Mouse (Mus musculus) right cerebral cortex, postnatal 10 days (tissue): ENCODE measurements around the gene Csrnp1.

Experiments used
- DNase-seq, 2 experiments: peaks; one replicate each; pipeline ENCODE4 v3.0.0; 2021; ENCODE audit warnings: low spot score in 2 of 2

Csrnp1 gene

DNA sequence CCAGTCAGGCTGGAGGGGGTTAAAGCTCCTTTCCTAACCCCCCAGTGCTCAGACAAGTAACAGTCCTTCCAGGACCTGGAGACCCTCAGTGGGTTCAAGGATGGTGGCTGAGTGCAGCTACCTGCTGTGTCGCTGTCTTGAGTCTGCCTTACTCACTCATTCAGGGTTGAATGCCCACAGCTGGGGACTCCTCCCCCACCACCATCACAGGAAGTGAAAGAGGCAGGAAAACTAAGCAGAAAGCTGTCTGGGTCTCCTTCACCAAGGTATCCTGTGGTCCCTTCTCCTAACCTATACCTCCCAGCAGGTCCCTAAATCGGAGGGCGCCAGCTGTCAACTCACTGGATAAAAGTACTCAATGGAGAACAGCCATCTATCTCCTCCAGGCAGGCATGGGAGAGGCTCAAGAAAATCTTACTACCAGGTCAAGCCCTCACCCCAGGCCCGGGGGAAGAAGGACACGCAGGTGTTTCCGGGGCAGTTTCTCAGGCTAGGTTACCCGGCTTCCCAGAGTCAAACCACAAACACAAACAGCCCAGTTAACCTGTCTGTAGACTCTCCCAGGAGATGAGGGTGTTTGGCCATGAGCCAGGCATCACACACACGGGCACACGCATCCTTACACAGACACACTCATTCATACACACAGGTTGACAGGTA is 6.2 kb downstream of the Csrnp1 start:
- DNase-seq: no peak

DNA sequence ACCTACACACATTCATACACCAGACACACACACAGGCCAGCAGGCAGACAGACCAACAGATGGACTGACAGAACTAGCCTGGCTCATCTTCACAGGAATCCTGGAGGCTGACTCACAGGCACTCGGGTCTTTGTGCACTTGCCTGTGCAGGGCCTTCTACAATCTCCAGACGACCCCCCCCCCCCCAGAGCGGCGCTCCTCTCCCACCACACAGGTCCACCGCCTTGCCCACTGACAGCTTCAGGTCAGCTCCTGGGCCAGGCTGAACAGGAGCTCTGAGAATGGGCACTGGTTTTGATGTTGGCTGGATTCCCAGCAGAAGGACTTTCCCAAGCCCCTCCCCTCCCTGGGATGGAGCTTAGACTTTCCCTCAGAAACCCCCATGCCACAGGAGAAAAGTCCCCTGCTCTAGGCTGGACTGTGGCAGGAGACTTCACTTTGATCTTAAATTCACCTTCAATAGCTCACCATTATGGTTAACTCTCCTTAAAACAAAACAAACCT is 6.8 kb downstream of the Csrnp1 start:
- peak; percentile 53 to 57 for DNase-seq

DNA sequence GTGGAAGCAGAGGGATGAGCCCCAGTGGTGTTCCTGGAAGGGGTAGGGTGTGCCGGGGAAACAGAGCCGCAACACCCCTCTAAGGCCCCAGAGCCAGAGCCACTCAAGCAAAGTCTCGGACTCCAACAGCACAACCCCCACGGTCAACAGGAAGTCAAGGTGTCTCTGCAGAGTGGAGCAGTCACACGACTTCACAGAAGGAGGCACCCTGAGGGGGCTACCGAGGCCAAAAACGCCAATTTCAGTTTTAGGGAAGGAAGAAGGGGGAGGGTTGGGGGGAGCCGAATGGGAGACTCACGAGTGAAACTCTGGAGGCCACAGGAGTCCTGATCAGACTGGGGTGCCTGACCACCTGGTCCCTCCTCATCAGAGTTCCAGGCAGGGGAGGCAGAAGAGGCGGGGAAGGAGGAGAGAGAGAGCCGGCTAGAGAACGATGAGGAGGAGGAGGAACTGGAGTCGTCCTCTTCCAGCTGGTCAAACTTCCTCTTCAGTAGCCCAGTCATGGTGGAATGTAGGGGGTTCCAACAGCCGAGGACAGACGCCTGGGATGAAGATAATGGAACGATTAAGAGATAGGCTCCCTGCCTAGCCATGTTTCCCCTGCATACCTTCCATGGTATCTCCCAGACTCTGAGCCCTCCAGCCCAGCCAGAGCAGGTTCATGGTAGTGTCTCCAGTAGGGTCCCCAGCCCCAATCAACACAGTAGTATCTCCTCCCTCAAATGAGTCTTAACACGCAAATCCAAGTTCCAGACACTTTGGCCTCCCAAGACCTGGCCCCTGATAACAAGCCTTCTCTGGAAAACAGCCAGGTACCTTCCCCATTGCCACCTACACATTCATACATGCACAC is 7.5 kb downstream of the Csrnp1 start:
- DNase-seq: no peak

DNA sequence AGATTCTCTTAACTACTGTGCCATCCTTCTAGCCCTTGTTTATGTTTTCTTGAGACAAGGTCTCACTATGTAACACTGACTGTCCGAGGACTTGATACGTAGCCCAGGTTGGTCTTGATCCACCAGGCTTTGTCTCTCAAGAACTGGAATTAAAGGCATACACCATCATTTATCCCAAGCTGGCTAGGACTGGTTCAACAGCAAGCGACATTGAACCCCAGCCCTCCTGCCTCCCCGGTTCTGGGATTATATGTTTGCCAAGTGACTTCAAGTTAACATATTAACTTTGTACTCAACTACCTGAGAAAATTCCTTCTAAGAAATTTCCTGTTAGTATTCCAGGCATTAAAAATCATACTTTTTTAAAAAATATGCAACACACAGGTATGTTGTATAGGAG is 9.2 kb downstream of the Csrnp1 start:
- DNase-seq: no peak

DNA sequence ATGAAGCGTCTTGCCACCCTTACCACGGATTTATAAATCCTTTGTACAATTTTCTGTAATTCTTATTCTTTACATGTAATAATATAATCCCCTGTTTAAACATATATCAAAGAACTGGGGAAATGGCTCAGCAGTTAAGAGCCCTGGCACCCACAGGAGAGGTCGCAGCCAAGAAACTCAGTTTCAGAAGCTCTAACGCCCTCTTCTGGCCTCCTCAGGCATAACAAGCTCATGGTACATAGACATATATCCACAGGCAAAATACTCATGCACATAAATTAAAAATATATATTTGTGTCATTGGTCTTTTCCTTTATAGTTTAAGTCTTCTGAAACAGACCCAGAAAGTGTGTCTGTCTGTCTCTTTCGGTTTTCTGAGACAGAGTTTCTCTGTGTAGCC is 9.8 kb downstream of the Csrnp1 start:
- no peak for DNase-seq

DNA sequence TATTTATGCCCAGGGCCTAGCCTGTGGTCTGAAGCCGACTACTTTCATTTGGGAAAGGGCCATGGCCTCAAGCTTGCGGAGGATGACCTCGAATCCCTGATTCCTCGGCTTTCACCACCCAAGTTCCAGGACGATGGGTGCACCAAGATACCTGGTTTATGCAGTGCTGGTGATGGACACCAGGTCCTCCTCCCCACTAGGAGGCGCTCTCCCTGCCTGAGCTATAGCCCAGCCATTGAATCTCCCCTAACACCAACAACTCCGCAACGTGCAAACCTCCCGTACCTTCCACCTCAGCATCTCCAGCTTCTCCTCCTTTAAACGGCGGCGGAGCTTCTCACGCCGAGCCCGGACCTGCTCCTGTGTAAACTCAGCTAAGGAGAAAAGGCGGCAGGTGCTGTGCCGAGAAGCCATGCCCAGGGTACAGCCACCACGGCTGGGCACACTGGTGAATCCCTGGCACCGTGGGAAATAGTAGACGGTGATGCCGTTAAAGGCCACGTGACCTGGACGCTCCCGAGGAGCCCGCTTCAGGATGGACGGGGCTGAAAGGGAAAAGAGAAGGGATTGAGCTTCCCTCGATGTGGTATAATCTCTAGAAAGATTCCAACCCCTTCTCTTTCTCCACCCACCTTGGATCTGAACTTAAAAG is 10.5 kb downstream of the Csrnp1 start:
- no peak for DNase-seq

DNA sequence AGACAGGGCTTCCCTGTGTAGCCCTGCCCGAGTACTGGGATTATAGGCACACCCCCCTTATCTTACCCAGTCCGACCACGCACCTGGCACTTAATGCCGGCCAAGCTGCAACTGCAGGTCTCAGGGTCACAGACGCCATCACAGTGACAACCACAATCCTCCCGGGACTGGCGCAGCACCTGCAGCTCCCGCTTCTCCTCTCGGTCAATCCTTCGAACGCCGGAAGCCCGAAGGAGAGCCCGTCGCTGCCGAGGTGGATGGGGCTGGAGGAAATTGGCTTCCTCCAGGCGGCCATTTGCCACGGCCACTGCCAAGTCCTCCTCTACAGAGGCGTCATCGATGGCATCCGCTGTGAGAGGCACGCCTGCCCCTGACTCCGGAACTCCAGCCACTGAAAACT is 11.2 kb downstream of the Csrnp1 start:
- DNase-seq: no peak

DNA sequence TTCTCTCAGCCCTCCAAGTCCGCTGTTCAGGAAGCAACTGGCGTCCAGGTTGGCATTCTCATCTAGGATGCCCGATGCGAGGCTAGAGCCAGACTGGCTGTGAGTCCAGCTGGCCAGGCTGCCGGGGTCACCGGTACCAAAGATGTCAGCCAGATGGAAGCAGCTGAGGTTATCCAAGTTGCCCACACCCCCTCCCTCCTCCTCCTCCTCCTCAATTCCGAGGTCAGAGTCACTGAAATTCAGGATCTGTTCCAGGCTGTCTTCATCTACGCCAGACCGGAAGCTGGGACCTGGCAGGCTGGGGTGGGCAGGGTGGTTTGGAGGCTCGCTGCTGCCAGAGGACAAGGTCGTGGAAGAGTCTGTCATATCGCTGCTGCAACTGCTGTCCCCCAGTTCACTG is 11.9 kb downstream of the Csrnp1 start:
- no peak for DNase-seq

DNA sequence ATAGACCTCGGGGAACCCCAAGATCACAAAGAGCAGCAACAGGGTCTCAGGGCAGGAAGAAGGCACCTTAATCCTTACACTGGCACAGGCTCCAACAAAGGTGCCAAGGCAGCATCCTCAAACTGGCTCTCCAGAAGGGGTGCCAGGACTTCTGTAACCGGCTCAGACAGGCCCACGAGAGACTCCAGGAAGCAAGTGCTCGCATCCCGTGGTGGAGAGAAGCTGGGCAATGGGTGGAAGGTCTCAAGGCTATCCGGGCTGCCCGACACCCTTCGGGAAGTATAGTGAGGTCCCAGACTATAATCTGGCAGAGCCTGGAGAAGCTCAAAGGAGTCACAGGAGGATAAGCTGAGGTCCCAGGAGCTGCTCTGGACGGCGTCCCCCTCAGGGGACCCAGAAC is 12.3 kb downstream of the Csrnp1 start:
- no peak for DNase-seq

DNA sequence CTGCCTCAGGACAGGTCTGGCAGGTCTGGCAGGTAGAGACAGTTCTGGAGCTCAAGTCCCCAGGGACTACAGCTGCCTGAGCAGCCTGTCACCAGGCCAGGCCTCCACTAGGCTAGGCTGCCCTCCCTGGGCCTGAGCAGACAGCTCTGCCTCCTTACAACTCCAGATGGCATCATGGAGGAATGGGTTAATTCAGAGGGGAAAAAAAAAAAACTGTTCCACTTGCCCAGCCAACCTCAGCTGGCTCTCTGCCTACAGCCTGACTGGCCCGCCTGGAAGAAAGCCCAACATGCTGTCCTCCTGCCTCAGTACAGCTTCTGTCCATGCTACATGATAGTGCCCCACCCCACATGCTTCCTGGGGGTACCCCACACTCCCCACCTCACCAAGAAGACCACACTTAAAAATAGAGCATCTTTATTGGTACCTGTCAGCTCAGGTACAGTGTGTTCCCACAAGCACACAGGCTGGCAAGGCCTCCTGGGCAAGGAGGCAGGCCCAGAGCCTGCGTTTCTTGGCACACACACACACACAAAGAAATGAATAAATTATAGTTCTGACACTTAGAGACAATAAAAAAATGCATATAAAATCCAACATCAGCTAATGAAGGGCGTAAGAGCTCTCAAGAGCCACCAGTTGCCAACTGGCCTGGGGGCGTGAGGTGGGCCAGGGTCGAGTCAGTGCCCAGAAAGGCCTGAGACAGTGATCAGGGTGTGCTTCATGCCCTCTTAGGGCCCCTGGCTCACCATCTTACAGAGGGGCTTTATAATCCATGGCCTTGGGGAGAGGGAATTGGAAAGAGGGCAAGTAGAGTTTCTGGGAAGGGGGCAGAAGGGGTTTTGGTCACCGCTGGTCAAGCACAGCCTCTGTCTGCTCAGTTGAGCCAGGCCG is 13.4 kb downstream of the Csrnp1 start:
- DNase-seq: peak; percentile 78 to 82

DNA sequence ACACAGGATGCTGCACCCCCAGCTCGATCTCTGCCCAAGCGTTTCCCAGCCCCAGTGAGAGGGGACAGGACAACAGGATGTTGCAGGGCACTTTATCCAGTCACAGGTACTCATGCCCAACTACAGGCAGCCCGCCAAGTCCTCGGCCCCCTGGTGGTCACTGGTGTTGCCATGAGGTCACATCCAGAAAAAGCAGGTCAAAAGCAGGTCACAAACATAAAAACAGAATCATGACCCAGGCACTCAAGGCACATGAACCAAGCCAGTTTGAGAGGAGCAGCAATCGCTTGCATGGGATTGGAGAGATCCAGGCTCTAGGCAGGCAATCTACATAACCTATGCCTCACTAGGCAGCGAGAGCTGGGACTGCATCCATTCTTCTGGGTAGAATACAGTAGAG is 14.2 kb downstream of the Csrnp1 start:
- DNase-seq: no peak

DNA sequence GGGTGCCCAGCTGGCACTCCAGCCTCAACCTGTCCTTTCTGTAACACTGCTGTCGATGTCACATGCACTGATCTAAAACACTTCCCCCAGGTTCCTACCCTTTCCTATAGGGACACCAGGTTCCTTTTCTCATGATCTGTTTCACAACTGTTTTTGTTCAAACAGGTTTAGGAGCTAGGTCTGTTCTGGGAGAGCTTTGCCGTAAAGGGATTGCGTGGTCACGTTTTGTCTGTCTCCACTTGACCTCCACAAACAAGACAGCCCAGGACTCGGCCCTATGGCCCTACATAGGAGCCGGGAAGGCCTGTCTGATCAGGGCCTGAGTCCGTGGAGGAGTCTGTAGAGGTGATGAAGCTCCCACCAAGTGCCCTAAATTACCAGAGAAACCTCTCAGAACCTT is 14.6 kb downstream of the Csrnp1 start:
- no peak for DNase-seq

DNA sequence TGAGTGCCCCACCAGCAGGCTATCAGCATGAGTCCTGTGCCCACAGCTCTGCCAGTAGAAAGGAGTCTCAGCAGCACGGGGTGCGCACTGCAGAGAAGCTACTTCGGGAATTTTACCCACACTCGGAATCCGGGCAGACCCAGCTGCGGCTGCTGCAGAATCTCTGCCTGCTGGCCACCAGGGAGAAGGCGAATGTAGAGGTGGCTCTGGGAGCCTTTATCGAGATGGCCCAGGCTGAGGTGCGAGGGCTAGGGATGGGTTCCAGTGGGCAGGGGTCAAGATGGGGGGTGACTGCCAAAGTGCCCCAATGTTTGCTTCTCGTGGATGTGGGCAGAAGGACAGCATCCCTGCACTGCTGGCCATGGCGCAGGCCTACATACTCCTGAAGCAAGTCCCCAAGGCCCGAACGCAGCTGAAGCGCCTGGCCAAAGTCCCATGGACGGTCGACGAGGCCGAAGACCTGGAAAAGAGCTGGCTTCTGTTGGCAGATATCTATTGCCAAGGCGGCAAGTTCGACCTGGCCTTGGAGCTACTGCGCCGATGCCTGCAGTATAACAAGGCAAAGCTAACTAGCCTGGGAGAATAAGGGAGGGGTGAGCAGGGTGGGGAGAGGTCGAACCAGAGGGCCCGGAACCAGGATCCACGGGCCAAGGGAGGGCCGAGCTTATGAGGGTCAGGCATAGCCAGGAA is 18.1 kb downstream of the Csrnp1 start:
- no peak for DNase-seq

DNA sequence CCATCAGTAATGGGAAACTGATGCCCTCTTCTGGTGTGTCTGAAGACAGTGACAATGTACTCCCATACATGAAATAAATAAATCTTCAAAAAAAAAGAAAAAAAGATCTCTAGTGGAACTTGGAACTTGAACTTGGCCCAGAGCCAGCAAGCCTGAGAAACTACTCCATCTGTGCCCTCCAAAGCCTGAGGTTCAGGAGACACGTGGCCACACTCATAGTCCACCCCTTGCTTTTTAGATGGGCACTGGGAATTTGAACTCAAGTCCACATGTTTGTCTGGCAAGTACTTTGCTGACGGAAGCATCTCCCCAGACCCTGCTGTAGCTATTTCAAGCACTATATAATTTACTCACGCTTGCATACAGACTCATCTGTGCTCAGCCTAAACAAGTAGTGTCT is 19.3 kb downstream of the Csrnp1 start:
- no peak for DNase-seq

DNA sequence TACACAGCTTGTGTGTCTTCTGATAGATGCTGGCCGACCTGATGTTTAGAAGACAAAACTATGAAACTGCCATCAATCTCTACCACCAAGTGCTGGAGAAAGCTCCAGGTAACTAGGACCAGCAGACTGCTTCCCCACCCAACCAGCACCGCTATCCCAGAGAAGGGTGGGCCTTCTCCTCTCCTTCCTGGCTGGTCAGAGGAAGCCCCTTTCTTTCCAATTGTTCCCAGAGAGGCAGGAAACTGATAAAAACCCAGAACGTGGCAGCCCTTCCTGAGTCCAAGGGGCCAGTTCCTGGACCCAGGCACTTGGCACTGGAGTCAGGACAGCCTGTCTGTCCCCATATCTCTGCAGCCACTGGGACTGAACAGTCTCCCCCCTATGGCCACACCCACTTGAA is 20.3 kb downstream of the Csrnp1 start:
- no peak for DNase-seq

DNA sequence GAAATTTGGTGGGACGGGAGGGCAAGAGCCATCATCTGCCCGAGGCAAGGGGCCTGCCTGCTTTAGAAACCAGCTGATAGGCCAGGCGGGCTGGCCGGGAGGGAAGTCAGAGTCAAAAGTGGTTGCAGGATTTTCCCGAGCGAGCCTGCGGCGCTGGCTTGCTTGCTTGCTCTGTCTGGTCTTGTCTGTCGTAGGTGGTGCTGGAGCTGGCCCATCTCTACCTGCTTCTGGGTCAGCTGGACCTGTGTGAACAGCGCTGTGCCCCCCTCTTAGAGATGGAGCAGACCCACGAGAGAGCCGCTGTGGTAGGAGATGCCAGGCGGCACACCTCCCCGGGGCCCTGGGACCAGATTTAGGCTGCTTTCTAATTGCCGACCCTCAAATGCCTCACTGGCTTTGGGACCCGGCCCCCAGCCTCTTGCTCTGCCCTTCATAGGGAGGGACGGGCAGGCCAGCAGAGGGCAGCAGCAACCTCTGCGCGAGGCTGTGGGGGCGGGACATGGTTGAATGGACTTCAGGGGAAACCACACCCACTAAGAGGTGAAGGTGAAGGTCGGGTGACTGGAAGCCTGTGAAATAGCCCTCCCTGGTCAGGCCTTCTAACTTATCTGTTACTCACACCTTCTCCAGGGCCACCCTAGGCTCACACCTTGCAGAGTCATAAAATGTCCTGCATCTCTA is 21.3 kb downstream of the Csrnp1 start:
- no peak for DNase-seq

DNA sequence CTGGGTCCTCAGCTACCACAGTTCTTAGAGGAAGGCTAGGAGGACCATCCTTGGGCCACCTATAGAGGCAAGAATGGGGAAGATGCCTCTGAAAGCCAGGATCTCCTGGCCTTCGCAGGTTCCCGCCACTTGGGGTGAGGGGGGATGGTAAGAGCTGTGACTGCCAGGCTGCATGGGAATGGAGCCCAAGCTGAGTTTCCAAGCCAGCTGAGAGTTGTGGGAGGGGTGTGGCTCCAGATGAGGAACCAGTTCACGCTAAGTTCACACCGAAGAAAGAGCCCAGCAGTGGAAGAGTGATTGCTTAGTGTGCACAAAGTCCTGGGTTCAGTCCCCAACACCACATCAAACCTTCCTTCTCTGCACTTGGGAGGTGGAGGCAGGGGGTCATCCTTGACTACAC is 22.2 kb downstream of the Csrnp1 start:
- no peak for DNase-seq

DNA sequence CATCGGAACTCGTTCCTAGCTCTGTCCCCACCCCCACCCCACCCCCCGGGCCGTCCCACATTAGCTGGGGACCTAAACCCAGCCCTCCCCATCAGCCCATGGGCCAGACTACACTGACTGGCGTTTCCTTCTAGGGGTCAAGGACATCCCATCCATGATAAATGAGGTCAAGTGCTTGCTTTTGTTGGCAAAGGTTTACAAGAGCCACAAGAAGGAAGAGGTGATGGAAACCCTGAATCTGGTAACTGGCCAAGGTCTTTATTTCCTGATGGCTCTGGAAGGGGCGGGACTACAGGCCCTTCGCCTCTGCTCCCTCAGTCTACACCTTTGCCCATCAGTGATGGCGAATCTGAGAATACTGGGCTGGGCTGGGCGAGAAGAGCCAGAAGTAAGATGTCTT is 25.6 kb downstream of the Csrnp1 start:
- DNase-seq: no peak

DNA sequence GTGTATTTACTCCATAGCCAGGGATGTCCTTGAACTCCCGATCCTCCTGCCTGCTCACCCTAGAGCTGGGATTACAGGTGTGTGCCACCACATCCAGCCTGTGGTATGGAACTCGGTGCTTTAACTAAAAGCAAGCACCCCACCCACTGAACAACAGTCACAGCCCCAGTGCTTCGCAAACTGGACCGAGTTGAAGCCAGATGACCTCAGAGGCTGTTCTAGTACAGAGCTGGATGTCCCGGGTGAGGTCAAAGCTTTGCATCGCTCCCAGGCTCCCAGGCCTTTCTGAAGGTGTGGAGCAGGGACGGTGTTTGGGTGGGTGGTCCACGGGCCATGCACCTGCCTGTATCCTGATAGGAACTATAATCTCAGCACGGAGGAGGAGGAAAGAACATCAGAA is 33.1 kb downstream of the Csrnp1 start:
- no peak for DNase-seq

DNA sequence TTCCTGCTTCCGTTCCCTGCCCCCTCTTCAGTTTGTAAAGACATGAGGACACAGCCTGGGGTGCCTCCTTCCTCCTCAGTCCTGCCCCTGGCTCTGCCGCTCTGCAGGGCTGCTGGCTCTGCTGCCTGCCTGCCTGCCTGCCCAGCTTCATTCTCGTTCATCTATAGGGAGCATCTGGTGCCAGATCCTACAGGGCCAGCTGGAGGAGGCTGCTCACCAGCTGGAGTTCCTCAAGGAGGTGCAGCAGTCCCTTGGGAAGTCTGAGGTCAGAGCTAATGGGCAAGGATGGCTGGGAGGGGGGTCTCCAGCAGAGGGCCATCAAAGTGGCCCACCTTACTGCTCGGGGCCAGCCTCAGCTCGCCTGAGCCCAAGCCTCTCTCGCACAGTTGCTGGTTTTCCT is 34.0 kb downstream of the Csrnp1 start:
- DNase-seq: peak in 1 of 2 experiments; percentile 66

DNA sequence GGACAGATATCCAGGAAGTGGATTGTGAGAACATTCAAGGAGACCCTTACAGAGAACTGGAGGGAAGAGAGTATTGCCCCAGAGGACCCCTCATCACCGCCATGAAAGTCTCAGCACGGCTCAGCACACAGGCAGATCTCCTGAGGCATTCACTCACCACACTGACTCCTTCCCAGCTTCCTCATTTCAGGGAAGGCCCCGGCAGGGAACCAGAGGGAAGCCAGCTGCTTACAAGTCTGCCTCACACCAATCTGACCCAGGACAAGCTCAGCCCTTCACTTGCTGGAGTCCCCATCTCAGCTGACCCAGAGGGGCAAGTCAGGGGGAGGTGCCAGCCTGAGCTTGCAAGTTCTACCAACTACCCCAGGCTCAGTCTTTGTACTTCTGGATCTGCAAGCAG is 35.7 kb downstream of the Csrnp1 start:
- no peak for DNase-seq
